Mouse (Mus musculus) left cerebral cortex, postnatal 14 days (tissue): ENCODE results near the gene Rell1. TPM values are rescaled to one million over a fixed set of nuclear protein-coding genes. Genes with fewer than 3 reads are reported as not detected.
"Not testable (repeated sequence)": the region's sequence is repeated elsewhere in the genome, so short reads cannot be mapped to it uniquely, and the experiment has no call there.

Experiments
- DNase-seq, 2 experiments: peaks; one replicate each; pipeline ENCODE4 v3.0.0; 2021 to 2022; ENCODE audit warnings: low spot score in 2 of 2, mixed read lengths in 1 of 2
- intact Hi-C: fragments of 180-260 bp; cut with DNase I; formaldehyde crosslinking; loops from one replicate; pipeline ENCODE4 v1.15.1; 2025
- total RNA-seq, 2 experiments: library from RNA; stranded (reverse); gene quantifications; 2 replicates each; pipeline ENCODE4 v1.2.3; 2021

The Rell1 gene
- total RNA-seq, 2 experiments from 2014 or later = 11.2 to 14.7 TPM

- DNase-seq = no peak
- intact Hi-C loops = no loop called here
These were observed 58.3 kb downstream of the Rell1 start for GRCm38 (mm10) chr5:63910171-63910960.

- DNase-seq = no peak
- intact Hi-C loops = loop anchor here (5.0 kb wide), 2 partner anchors 60 to 365 kb away; partner anchors contain the start of gene Rell1
These were observed 61.2 kb downstream of the Rell1 start for GRCm38 (mm10) chr5:63907513-63907912.

GRCm38 (mm10) chr5:63906149-63907093 lies 62.3 kb downstream of the Rell1 start:
- intact Hi-C loops = loop anchor here (1.0 to 5.0 kb wide), 3 partner anchors 61 to 366 kb away; partner anchors contain the start of gene Rell1
- peak; percentile 88 for DNase-seq

- intact Hi-C loops = no loop called here
- no peak for DNase-seq
These were observed 65.4 kb downstream of the Rell1 start for GRCm38 (mm10) chr5:63903329-63903728.

GRCm38 (mm10) chr5:63897820-63898110 lies 70.9 kb downstream of the Rell1 start:
- intact Hi-C loops = no loop called here
- DNase-seq = no peak

GRCm38 (mm10) chr5:63897001-63897819 lies 71.5 kb downstream of the Rell1 start:
- intact Hi-C loops, DNase-seq: not testable (repeated sequence)

GRCm38 (mm10) chr5:63891912-63892311 lies 76.8 kb downstream of the Rell1 start:
- intact Hi-C loops = no loop called here
- no peak for DNase-seq

- intact Hi-C loops = no loop called here
- DNase-seq = no peak
These were observed 77.5 kb downstream of the Rell1 start for GRCm38 (mm10) chr5:63891241-63891640.

GRCm38 (mm10) chr5:63887111-63887510 lies 81.6 kb downstream of the Rell1 start:
- intact Hi-C loops = loop anchor here (2.0 kb wide), 1 partner anchor 992 kb away; no protein-coding TSS in a partner anchor

GRCm38 (mm10) chr5:63886709-63887108 lies 82.0 kb downstream of the Rell1 start:
- DNase-seq = peak in 1 of 2 experiments; percentile 44
- intact Hi-C loops = loop anchor here (1.0 to 2.0 kb wide), 2 partner anchors 74 to 992 kb away; partner anchors contain the start of gene 0610040J01Rik

More at GRCm38 (mm10) chr5:63887111-63887510, 81.6 kb downstream of the Rell1 start:
- DNase-seq = no peak

- DNase-seq = no peak
- intact Hi-C loops = loop anchor here (1.0 to 2.0 kb wide), 2 partner anchors 74 to 991 kb away; partner anchors contain the start of gene 0610040J01Rik
These were observed 82.4 kb downstream of the Rell1 start for GRCm38 (mm10) chr5:63886292-63886691.

GRCm38 (mm10) chr5:63879026-63879425 lies 89.7 kb downstream of the Rell1 start:
- no peak for DNase-seq
- intact Hi-C loops = no loop called here

GRCm38 (mm10) chr5:63876081-63876480 lies 92.6 kb downstream of the Rell1 start:
- no peak for DNase-seq
- intact Hi-C loops = no loop called here

- peak in 1 of 2 experiments; percentile 19 for DNase-seq
- intact Hi-C loops = no loop called here
These were observed 93.8 kb downstream of the Rell1 start for GRCm38 (mm10) chr5:63874880-63875279.

GRCm38 (mm10) chr5:63872176-63872932 lies 96.3 kb downstream of the Rell1 start:
- DNase-seq = peak; percentile 39 to 67
- intact Hi-C loops = no loop called here

- DNase-seq = no peak
- intact Hi-C loops = no loop called here
These were observed 101.3 kb downstream of the Rell1 start for GRCm38 (mm10) chr5:63867421-63867820.

GRCm38 (mm10) chr5:63858901-63859300 lies 109.8 kb downstream of the Rell1 start:
- peak in 1 of 2 experiments; percentile 6 for DNase-seq
- intact Hi-C loops = no loop called here
